Mouse (Mus musculus) mesoderm, embryonic 11.5 days (tissue): ENCODE data around the gene Chrna10.

Experiments used
- DNase-seq: peaks from one replicate; pipeline ENCODE4 v3.0.0-alpha.2; 2012; ENCODE audit warnings: low read depth, low spot score

Chrna10 gene

GRCm38 (mm10) chr7:102081784-102082183, 34.8 kb downstream of the Chrna10 start:
- no peak for DNase-seq

- DNase-seq = no peak
Measured at GRCm38 (mm10) chr7:102080311-102080710, 36.3 kb downstream of the Chrna10 start.

GRCm38 (mm10) chr7:102078517-102078916, 38.1 kb downstream of the Chrna10 start:
- DNase-seq = no peak

GRCm38 (mm10) chr7:102076714-102077296, 39.8 kb downstream of the Chrna10 start:
- DNase-seq = peak; percentile 37

- DNase-seq = no peak
Measured at GRCm38 (mm10) chr7:102066363-102066762, 50.3 kb downstream of the Chrna10 start.

GRCm38 (mm10) chr7:102065046-102065891, 51.4 kb downstream of the Chrna10 start, which contains the start of the genes Rnf121, Xndc1 and Xntrpc:
Rnf121 (minus strand) TSS chr7:102065469.
Xndc1 (plus strand) TSS chr7:102065511.
Xntrpc (plus strand) TSS chr7:102065713.
- peak; percentile 91 for DNase-seq

GRCm38 (mm10) chr7:102064655-102065045, 52.0 kb downstream of the Chrna10 start:
- no peak for DNase-seq

GRCm38 (mm10) chr7:102063891-102064290, 52.7 kb downstream of the Chrna10 start:
- no peak for DNase-seq

- DNase-seq = no peak
Measured at GRCm38 (mm10) chr7:102062203-102062602, 54.4 kb downstream of the Chrna10 start.

- no peak for DNase-seq
Measured at GRCm38 (mm10) chr7:102061353-102061752, 55.3 kb downstream of the Chrna10 start.
